In the genomic region with DNA sequence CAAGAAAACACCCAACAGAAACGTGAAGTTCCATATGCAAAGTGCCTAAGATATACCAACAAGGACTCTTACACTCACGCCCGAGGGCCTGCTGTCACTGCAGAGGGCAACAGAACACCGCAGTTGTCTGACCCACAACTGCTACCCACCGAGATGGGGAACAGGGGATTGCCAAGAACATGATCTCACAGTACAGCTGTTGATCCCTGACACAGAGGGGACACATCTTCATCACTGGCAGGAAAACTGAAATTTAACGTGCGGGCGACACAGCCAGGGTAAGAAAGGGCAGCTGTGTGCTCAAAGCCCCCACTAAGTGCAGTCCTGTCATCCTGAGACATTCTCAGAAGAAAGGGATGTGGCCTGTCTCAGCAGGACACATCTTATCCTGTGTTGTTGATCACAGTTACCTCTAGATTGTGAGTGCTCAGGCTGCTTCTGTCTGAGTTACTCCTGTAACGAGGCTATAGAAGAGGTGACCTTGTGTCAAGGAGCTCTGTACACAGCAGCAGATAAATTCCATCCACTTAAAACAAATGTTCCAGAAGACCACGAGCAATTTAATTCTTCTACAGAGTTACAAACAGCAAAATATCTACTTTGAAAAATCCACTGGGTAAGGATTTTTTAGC, we compare ENCODE assay signal across 1 mouse cellular context.
A peak's percentile ranks its signal among the peaks of the same experiment; 100 is the strongest.
TF ChIP-seq lines count a peak whose summit lies in the region.

No protein-coding gene starts in this region.

TF ChIP-seq in MEL, 35 proteins besides CTCF, POLR2A, EP300 and RAD21:
- TF ChIP-seq MAZ (IDR thresholded peaks at IDR 0.05; ENCODE audit: low read depth, low read length) (no peak), JUND (IDR thresholded peaks at IDR 0.05; ENCODE audit: low read depth, low read length) (no peak), POLR2AphosphoS5 (IDR thresholded peaks at IDR 0.05; ENCODE audit: borderline replicate concordance, low read depth, low read length) (peak; percentile 73; the same call in 1 of the 2 replicates), USF1 (IDR thresholded peaks at IDR 0.05; ENCODE audit: low read depth, low read length) (no peak)
TF ChIP-seq in MEL: peak in this region for 1.
